Mouse (Mus musculus) cerebellum, postnatal 14 days (tissue): ENCODE data around the gene Hspb7.

ENCODE experiments used
- DNase-seq, 2 experiments: peaks; one replicate each; pipeline ENCODE4 v3.0.0; 2021; ENCODE audit warnings: mixed read lengths in 2 of 2

Hspb7 gene

DNA sequence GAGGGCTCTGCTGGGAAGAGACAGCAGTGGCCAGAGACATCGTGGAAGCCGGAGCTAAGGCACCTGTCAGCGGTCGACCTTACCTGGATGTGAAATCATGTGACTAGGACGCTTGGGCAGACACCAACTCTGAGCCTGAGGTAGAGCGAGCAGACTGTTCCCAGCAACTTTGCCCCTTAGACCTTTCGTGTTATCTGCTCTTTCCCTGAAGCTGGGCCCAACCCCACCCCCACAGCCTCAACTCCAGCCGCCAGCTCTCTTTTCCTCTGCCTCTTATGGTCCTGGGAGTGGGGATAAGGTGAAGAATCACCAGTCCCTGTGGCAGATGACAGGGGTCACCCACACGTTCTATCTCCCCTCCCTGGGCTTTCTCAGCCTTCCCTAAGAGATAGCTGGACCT, 307 bp downstream of the Hspb7 start:
- no peak for DNase-seq

DNA sequence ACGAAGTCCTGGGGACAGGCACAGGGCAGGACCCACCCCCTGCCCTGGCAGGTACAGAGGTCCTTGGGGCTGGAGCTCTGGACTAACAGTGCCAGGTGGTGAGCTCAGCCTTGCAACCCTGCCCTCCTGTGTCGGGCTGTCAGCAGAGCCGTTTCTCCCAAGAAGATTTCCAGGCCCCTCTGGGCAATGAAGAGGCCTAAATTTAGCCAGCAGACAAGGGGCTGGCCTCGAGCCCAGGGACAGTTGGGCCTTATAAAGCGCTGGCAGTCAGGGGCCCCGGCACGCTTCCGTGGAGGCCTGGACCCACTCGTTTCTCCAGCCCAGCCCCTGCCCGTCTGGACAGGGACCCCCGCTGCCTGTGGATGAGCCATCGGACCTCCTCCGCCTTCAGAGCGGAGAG, 844 bp downstream of the Hspb7 start:
- DNase-seq: peak; percentile 76 to 79

DNA sequence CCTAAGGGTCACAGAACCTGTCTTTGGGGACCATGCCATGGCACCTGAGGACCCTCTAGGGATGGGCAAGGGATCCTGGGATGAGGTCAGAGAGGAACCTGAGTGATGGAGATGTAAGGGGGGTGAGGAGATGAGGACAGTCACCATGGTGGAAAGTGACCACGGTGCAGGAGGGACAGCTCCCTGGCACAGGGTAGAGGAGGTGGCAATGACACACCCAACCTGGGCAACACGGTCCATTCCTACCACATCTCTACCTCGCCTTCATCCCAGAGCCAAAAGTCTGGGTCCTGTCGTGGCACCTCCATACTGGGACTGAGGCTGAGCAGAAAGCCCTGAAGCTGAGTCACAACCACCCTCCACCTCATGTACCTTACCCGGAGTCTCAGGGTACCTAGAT, 2.3 kb downstream of the Hspb7 start:
- DNase-seq: no peak

DNA sequence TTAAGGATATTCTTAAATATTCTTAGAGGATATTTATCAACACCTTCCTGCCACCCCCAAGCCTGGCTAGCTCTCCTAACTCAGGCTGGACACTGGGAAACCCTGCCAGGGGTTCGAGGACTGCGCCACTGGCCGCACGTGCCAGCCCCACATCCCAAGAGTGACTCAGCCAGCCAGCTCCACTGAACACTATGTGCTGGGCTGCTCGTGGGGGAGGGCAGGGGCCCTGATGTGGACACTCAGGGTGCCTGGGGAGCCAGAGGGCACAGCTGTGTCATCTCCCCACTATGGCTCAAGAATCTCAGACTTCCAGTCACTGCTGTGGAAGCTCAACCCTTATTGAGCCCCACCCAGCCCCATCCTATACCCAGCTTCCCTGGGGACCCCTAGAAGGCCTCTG, 2.7 kb downstream of the Hspb7 start:
- no peak for DNase-seq

DNA sequence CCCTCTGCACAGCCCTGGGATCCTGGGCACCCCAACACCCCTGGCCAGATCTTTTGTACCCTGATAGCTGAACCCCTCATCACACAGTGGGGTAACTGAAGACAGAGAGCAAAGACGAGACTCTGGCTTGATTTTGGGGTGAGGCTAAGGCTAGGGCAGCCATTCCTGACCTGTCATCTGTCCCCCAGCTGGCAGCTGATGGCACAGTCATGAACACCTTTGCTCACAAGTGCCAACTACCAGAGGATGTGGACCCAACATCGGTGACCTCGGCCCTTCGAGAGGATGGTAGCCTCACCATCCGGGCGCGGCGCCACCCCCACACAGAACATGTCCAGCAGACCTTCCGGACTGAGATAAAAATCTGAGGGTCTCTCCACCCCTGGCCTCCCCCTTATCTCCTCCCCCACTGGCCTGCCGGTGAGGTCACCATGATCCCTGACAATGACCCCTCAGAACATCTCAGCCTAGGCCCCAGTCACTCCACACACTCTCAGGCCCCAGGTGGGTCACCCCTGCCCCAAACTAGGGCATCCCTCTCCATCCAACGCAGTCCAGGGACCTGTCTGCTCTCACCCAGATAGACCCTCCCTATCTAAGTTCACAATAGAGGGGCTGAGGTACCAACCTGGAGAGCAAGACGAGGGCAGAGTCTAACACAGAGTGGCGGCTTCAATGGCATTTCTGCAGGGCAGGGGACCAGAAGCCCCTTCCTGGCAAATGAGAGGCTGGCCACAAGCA, 3.3 kb downstream of the Hspb7 start:
- DNase-seq: no peak

DNA sequence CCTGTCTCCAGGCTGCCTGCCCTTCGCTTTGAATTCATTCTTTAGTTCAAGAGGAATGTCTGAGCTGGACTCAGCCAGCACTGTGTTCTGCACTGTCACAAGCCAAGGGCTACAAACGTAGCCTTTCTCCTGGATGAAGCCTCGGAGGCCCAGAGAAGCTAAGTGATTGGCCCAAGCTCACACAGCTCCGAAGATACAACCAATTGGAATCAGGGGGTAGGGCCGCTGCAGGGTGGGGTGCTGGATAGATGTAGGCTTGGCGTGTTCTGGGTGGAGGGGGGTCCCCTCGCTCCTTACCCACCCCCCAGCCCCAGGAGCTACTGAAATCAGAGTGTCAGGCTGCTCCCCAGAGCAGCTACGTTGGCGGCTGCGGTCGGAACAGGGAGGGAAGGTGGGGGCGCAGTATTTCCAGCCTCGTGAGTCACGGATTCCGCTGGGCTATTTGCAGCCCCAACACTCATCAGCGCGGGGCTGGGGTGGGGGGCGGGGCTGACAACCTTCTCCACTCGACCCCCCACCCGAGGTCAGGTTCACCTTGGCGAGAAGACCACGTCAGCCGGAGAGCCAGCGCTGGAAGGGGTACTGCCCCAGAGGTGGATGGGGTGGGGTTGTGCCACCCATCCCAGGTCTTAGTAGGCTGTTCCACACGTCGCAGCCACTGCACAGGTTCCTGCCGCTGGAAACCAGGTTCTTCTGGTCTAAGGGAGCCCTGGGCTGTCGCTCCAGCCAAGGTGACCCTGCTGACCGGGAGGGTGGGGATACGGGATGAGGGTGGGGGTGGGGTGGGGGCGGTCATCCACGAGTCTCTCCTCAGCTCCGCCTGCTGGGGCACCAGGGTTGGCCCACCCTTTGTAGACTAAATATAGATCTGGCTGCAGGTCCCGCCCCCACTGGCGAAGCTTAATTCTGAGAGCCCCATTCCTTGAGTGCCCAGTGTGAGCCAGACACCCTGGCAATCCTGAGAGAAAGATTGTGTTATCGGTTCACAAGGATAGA, 5.2 kb downstream of the Hspb7 start:
- peak; percentile 60 to 67 for DNase-seq

DNA sequence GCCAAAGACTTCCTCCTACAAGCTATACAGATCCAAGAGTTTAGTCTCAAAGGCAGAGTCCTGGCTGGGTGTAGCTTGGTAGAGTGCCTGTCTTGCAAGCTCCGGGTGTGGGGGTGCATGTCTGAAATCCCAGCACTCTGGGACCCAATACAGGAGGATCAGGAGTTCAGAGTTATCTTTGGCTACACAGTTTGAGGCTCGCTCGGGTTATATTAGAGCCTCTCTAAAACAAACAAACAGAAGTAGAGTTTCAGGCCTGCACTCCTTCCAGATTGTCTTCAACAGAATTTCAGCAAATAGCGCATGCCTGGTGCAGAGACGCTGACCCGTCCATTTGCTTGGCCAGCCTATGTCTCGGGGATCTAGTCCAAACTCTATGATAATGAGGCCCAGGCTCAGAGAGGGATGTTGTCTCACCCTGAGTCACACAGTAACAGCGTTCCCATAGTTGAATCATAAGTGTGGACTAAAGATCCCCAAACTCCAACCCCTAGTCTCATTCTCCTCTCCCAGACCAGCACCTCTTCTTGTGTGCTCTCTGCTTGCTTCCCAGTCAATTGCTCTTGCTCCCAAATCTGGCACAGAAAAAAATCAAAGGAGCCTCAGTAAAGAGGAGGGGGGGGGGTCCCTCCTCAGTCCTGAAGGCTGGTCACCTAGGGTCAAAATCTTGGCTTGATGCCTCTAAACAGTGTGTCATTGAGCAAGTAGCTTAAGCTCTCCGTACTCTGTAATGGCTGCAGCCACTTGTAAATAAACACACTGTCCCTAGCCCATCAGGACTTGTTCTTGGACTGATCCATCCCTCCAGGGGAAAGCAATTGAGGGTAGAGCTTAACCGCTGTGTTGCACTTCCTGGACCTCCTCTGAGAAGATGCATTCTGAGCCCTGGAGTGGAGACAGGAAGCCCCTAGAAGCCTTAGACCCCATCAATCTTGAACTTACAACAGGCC, 6.5 kb downstream of the Hspb7 start:
- no peak for DNase-seq

DNA sequence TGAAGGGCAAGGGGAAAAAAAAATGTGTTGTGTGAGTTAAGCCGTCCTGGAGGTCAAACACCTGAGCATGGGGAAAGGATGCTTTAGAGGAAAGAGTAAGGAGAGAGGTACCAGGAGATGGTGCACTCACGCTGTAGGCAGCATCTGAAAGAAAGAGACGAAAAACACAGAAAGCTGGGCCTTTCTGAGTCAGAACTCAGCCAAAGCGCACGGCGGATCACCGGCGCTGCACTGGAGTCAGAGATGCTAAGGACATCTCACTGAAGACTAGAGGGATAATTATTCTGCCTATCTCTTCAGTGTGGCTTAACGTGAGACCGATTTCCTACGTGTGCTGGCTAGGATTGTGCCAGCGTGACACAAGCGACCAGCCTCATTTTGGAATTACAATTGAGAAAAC, 7.3 kb downstream of the Hspb7 start:
- DNase-seq: no peak

DNA sequence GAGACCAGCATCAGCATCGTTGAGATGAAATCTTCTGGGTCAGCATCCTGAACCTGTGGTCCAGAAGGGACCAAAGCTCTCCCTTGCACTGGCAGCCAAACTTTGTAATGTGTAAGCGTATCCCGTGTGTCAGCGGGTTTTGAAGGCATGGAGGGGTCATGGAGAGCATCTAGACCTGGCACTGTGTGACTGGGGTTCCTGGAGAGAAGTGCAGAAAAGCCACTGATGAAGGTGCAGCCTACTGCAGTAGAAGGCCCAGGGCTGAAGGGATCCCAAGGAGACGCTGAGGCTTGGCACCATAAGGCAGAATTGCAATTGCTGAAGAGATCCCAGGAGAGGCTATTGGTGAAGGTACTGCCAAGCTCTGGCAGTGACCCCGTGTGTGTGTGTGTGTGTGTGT, 8.8 kb downstream of the Hspb7 start:
- no peak for DNase-seq

DNA sequence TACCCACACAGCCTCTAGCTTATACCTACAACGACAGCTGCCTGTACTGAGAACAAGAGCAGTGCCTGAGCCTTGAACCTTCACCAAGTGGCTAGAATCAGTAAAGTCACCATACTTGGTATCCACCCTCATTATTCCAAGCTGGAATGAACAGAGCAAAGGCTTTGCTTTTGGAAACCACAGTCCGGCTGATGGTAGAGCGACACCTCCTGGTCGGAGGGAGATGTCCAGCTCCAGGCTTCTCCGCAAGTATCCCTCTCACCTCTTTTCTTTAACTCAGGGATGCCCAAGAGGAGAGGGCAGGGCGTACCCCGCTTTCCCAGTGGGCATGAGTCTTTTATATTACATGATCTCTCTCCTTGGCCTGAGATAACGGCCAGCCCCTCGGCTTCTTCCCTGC, 9.3 kb downstream of the Hspb7 start:
- peak in 1 of 2 experiments; percentile 63 for DNase-seq

DNA sequence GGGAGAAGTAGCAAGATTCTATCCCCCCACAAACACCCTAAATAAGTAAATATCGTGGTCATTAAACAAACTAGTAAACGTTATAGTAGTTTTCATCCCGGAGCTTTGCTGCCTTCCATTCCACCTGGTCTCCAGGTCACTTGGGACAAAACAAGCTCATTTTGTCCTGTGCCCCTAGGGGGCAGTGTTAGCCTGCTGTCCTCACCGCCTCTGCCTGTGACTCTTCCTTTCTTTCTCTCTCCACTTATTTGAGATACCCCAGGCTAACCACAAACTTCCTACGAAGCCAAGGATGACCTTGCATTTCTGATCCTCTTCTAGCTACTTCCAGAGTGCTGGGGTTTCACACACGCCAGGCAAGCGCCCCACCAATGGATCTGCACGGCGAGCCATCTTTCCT, 10.4 kb downstream of the Hspb7 start:
- peak; percentile 87 to 88 for DNase-seq

DNA sequence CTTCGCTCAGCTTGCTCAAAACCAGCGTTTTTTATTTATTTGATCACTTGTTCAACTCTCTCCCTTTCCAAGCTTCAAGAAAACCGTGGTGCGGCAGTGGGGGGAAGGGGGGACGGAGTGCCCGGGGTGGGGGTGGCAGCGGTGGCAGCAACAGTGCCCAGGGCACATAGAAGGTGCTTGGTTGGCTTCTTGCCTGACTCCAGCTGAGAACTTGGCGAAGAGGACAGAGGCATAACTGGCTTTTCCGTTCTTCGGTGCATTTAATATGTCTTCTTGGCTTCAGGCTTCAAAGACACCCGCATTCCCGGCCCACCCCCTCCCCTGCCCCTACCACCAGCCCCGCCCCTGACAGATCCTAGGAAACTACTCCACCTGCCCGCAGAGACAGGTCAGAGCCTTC, 12.1 kb downstream of the Hspb7 start:
- peak; percentile 75 to 78 for DNase-seq

DNA sequence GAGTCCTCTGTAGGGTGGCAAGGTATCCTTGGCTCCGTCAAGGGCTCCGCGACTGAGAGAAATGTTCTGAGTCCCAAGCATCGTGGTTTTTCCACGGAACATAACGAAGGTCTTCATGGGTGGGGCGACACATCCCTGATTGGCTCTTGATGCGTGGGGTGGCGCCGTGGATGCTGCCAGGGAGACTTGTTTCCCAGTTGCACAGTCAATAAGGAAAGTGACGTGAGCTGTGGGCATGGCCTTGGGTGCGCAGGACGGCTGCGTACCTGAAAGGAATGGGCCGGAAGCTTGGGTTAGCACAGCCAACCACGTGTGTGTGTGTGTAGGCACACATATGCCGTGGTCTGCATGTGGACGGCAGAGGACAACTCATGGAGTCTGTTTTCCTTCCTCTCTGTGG, 12.6 kb downstream of the Hspb7 start:
- DNase-seq: no peak

DNA sequence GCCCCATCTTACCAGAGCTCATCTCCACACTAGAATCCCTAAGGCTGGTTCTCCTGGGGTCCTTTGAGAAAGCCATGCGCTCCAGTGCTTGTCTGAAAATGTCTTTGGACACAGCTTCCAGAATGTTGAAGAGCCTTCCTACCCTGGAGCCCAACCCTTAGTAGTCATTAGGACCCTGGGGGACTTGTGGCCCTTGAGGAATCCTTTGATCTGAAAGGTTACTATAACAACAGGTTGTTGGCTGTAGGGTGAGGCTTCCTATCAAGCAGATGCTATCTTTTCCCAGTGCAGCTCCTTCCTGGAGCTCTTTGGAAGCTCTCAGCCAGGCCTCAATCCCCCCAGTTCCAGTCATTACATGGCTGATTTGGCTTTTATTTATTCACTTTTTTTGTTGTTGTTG, 15.4 kb downstream of the Hspb7 start, which contains the start of gene Srarp:
Srarp (minus strand) TSS at position 132 of the 400 bp plus-strand sequence.
- DNase-seq: no peak

DNA sequence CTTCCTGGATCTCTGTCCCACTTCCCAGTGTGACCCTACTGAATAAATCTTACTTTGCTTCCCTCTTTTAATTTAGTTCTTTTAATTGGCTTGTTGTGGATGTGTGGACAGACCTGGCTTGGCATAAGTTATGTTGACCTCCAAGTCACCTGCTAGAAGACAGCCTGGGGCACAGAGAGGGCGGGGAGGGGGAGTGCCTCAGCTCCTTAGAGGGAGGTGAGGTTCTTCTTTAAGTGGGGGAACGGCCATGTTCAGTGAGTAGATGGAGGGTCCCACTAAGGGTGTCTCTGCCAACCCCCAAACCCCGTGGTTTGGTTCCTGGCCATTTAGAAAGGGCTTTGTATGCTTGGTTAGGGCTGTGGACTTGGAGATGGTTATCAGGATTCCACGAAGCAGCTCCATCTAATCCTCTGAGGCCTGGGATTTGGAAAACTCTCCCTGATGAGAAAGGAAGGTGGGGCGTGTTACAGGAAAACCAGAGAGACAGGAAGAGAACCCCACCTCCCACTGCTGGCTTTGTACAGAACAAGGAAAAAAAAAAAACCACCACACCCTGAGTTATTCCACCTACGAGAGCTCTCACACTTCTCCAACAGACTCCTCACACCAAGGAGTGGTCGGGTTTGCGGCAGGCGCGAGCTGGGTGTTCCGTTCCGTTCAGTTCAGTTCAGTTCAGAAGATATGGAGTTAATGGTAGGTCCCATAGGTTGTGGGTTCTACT, 18.7 kb downstream of the Hspb7 start:
- DNase-seq: no peak

DNA sequence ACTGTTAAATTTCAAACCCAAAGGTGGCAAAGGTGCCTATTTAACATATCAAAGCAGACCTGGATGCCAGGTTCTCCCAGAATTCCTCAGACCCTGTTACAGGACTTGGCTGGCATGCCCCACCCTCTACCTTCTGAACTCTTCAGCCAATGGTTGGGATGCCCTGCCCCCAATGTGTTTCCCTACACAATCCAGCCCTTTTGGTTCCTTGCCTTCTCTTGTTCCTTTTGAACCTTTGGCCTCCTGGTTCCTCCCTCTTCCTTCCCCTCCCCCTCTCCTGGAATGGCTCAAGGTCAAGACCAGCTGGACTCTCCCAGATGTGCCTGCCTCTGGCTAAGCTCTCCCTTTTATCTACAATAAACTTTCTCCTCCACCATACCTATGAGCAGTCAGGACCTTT, 20.3 kb downstream of the Hspb7 start:
- no peak for DNase-seq

DNA sequence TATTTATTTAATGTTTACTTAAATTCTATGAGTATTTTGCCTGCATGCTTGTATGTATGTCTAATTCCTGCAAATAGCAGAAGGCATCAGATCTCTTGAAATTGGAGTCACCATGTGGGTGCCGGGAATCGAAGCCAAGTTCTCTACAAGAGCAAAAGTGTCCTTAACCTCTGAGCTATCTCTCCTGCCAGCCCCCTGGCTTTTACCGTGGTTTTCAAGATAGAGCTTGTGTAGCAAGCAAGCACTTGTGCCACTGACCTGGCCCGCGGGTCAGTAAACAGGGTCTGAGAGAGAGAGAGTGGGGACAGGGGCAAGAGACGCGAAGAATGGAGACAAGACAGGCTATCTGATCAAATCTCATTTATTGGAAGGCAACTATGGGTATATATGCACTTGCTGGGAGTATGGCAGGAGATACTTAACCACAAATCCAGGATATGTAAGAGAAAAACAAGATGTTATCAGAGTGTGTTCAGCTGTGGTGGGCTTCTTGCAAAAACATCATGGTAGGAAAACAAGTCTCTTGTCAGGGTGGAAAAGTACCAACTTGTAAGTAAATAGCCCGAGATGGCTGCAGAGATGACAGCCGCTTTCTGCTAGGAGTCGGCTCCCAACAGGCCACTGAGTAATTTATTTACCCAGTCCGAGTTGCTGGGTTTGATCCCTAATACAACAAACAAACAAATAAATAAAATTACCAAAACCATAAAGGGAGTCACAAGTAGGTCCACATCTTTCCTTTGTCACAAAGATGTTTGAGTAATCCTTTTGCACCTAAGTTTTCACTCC, 23.3 kb downstream of the Hspb7 start:
- DNase-seq: no peak

DNA sequence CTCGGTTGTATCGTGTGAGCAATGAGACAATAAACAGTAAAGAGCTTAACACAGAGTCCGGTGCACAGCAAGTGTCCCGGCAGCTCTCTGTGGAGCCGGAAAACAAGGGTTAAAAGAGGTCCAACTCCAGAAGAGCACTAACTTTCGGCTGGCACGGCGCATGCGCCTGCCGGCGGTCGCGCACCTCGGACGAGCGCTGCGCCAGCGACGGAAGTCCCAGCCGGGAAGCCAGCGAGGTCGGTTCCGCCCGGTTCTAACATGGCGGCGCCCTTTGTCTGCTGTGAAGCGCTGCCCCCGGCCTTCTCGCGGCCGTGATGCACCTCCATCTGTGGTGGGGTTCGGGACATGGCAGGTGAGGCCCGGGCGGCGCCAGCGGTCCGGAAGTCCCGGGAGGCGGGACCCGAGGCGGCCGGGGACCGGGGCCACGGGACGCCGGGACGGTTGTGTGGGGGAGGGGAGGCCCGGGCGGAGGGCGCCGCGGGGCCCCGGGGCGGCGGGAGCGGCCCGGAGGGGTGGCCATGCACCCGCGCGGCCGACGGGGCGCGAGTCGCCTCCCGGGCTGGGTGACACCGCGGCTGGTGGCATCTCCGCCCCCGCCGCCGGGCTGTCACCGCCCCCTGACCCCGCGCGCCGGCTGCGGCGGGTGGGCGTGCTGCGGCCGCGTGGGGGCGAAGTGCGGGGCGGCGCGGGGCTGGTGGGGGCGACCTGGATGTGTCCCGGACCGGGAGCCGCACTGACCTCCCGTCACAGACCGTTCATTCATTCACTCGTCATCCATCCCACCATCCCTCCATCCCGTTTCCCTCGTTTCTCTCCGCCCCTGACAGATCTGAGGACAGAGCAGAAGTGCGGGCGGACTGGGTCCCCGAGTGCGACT, 24.1 kb downstream of the Hspb7 start, which contains the start of gene Zbtb17:
Zbtb17 (plus strand) TSS at position 204 of the 877 bp plus-strand sequence.
- peak; percentile 91 to 94 for DNase-seq

DNA sequence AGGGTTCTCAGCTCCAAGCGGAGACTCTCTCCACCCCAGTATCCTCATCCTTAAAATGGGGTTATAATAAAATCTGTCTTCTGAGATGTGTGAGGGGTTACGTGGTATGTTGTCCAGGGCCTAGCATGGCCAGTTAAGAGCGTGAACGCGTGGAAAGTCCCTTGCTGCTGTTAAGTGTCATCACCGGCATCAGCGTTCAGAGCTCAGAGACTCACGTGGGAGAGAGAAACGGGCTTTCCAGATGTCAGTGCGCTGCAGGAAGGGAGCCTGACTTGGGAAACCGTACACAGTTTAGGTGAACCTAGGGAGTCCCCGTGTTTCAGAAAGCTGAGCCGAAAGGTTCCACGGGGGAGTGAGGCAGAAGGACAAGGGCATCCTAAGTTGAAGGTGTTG, 24.7 kb downstream of the Hspb7 start:
- no peak for DNase-seq

DNA sequence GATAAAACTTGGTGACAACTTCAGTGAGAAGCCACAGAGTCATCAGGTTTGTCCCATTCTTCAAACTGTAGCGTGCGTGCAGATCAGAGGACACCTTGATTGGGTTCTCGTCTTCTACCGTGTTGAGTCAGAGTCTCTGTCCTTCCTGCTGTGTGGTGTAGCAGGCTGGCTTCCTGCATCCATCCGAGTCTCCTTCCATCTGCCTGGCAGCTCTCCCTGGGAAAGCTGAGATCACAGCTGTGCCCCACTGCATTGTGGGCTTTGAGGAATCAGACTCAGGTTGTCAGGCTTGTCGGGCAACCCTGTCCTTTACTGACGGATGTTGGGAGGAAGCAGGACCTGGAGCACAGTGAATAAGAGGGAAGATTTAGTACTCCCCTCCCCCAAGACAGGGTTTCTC, 25.6 kb downstream of the Hspb7 start:
- DNase-seq: no peak
